Mouse (Mus musculus): ENCODE measurements around the gene Gls.

- TF ChIP-seq HCFC1 (IDR thresholded peaks at IDR 0.05; ENCODE audit: borderline replicate concordance, insufficient read depth, low read length), result no peak
- TF ChIP-seq CHD2 (IDR thresholded peaks at IDR 0.05; ENCODE audit: low read depth, low read length), result no peak
- no peak for TF ChIP-seq MAFK (IDR thresholded peaks at IDR 0.05; ENCODE audit: insufficient read depth, low read depth, low read length)
Observed at GRCm38 (mm10) chr1:52141482-52141881, 91.5 kb downstream of the Gls start.
